Mouse (Mus musculus) B cell, adult (primary cell): ENCODE data around the gene Gm11555. TPM values are rescaled to one million over a fixed set of nuclear protein-coding genes. Genes with fewer than 3 reads are reported as not detected.

Experiments used
- total RNA-seq: library from RNA; stranded (reverse); gene quantifications from 4 replicates; pipeline ENCODE4 v1.2.4, GENCODE M21; 2023; ENCODE audit not compliant: inconsistent age

Gm11555 gene
- not detected in 4 replicates for total RNA-seq

GRCm38 (mm10) chr11:99650136-99650535 lies at the start of gene Gm11555:
TSS of gene Gm11555 (minus strand) at chr11:99650236.

DNA sequence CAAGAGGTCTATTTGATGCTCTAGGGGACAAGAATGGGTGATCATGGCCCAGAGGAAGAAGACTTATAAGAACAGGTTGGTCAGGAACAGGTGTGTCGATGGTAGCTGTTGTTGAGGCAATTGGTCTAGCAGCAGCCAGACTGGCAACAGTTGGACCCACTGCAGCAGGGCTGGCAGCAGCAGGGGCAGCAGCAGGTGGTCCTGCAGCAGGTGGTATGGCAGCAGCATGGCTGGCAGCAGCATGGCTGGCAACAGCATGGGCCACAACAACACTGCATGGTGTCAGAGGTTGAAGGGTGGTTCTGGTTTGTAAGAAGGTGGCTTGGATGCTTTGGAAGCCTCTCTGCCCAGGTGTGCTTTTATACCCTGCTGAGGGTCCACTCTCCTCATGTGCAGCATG lies 40.4 kb upstream of the Gm11555 start, which contains the start of gene Gm14190:
Gm14190 (minus strand) TSS at position 278 of the 400 bp plus-strand sequence.

GRCm38 (mm10) chr11:99665860-99666259 lies 15.8 kb upstream of the Gm11555 start, which contains the start of gene Krtap4-6:
TSS of gene Krtap4-6 (minus strand) at chr11:99665960.

GRCm38 (mm10) chr11:99658467-99659010 lies 8.5 kb upstream of the Gm11555 start, which contains the start of gene Gm11563:
TSS of gene Gm11563 (minus strand) at chr11:99658960.

DNA sequence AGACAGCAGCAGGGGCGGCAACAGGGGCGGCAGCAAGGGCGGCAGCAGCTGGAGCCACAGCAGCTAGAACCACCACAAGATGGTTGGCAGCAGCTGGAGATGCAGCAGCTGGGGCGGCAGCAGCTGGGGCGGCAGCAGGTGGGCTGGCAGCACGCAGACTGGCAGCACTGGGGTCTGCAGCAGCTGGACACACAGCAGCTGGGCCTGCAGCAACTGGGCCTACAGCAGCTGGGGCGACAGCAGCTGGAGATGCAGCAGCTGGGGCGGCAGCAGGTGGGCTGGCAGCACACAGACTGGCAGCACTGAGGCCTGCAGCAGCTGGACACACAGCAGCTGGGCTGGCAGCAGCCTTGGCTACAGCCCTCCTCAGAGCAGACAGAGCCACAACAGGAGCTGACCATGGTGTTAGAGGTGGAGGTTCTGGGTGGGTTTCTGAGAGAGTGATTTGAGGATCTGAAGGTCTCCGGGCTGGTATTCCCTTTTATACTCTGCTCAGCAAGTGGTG lies 6.3 kb downstream of the Gm11555 start, which contains the start of gene Krtap4-7:
Krtap4-7 (minus strand) TSS at position 455 of the 505 bp plus-strand sequence.

GRCm38 (mm10) chr11:99634653-99635134 lies 15.3 kb downstream of the Gm11555 start, which contains the start of gene Krtap4-2:
TSS of gene Krtap4-2 (minus strand) at chr11:99635084.

GRCm38 (mm10) chr11:99628138-99628537 lies 21.9 kb downstream of the Gm11555 start, which contains the start of gene Krtap4-1:
TSS of gene Krtap4-1 (minus strand) at chr11:99628238.

GRCm38 (mm10) chr11:99620335-99620734 lies 29.7 kb downstream of the Gm11555 start, which contains the start of gene Gm11562:
TSS of gene Gm11562 (minus strand) at chr11:99620435.

DNA sequence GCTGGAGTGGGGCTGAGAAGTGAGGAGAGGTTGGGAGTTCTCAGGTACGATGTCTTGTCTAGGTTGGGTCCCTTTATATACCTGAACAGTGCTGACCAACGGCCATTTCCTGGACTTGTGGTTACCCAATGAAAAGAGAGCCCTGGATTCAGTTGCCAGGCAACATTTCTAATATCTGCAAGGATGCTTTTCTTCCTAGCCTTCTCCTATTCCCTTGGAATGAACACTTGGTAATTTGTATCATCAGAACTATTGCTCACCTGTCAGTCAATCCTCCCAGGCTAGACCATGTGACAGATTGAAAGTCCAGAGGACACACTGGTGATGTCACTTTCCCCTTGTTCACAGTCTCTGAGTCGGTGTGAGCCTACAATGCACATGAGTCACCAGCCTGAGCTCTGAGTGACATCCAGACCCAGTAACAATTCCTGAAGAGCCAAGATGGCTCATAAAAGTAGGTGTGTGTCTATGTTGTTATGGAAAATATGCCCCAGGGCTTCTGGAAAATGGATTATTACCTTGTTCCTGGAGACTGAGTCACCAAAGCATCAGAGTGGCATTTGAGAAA lies 35.2 kb downstream of the Gm11555 start, which contains the start of gene Krtap2-4:
Krtap2-4 (minus strand) TSS at position 51 of the 568 bp plus-strand sequence.

DNA sequence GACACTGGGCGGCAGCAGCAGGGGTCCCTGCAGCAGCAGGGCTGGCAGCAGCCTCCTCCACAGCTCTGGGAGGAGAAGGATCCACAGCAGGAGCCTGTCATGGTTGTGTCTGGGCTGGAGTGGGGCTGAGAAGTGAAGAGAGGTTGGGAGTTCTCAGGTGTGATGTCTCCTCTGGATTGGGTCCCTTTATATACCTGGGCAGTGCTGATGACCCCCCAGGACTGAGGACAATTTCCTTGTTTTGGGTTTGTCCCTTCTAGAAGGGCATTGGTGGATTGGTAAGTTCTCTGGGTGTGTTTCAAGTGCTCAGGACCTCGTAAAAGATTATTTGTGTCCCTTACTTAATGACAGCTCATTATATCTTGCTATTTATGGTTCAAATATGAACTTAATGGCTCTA lies 39.9 kb downstream of the Gm11555 start, which contains the start of gene Gm11937:
Gm11937 (minus strand) TSS at position 101 of the 400 bp plus-strand sequence.

DNA sequence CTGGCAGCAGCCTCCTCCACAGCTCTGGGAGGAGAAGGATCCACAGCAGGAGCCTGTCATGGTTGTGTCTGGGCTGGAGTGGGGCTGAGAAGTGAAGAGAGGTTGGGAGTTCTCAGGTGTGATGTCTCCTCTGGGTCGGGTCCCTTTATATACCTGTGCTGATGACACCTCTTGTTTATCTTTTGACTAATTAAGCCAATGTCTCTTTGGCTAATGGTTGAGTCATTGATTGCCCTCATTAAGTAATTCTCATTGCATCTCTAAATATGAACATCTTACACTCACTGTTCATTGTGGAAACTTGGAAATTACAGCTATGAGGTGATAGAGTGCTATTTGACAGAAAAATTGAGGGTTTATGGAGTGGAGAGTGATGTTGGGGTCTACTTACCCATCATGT lies 46.8 kb downstream of the Gm11555 start, which contains the start of gene Gm11938:
Gm11938 (minus strand) TSS at position 101 of the 400 bp plus-strand sequence.

Other genes starting within 250 kb of the Gm11555 start
- not detected in 4 replicates for gene Krt12, start 228.0 kb downstream of the Gm11555 start, total RNA-seq
- not detected in 4 replicates for gene Krt20, start 212.1 kb downstream of the Gm11555 start, total RNA-seq
- not detected in 4 replicates for gene Krt23, start 157.1 kb downstream of the Gm11555 start, total RNA-seq
- not detected in 4 replicates for gene Krt39, start 128.9 kb downstream of the Gm11555 start, total RNA-seq
- not detected in 4 replicates for gene Krt40, start 107.1 kb downstream of the Gm11555 start, total RNA-seq
- not detected in 4 replicates for gene Krtap3-3, start 99.4 kb downstream of the Gm11555 start, total RNA-seq
- not detected in 4 replicates for gene Krtap3-2, start 93.4 kb downstream of the Gm11555 start, total RNA-seq
- gene Gm11939, start 90.8 kb downstream of the Gm11555 start, total RNA-seq = not detected in 4 replicates
- gene Krtap3-1, start 83.6 kb downstream of the Gm11555 start, total RNA-seq = not detected in 4 replicates
- not detected in 4 replicates for gene Krtap1-5, start 69.2 kb downstream of the Gm11555 start, total RNA-seq
- gene Krtap1-4, start 66.6 kb downstream of the Gm11555 start, total RNA-seq = not detected in 4 replicates
- gene Krtap1-3, start 58.9 kb downstream of the Gm11555 start, total RNA-seq = not detected in 4 replicates
- not detected in 4 replicates for gene Krtap9-3, start 52.1 kb downstream of the Gm11555 start, total RNA-seq
- gene Gm11938, start 46.9 kb downstream of the Gm11555 start, total RNA-seq = not detected in 4 replicates
- gene Gm11937, start 40.0 kb downstream of the Gm11555 start, total RNA-seq = not detected in 4 replicates
- gene Krtap2-4, start 35.4 kb downstream of the Gm11555 start, total RNA-seq = not detected in 4 replicates
- gene Gm11562, start 29.8 kb downstream of the Gm11555 start, total RNA-seq = not detected in 4 replicates
- not detected in 4 replicates for gene Krtap4-1, start 22.0 kb downstream of the Gm11555 start, total RNA-seq
- gene Krtap4-2, start 15.2 kb downstream of the Gm11555 start, total RNA-seq = not detected in 4 replicates
- not detected in 4 replicates for gene Krtap4-7, start 6.1 kb downstream of the Gm11555 start, total RNA-seq
- not detected in 4 replicates for gene Gm11563, start 8.7 kb upstream of the Gm11555 start, total RNA-seq
- not detected in 4 replicates for gene Krtap4-6, start 15.7 kb upstream of the Gm11555 start, total RNA-seq
- not detected in 4 replicates for gene Gm14190, start 40.5 kb upstream of the Gm11555 start, total RNA-seq
- not detected in 4 replicates for gene Gm14180, start 84.1 kb upstream of the Gm11555 start, total RNA-seq
- not detected in 4 replicates for gene Gm11595, start 122.7 kb upstream of the Gm11555 start, total RNA-seq
- gene Krtap4-8, start 130.5 kb upstream of the Gm11555 start, total RNA-seq = not detected in 4 replicates
- not detected in 4 replicates for gene Krtap4-9, start 135.0 kb upstream of the Gm11555 start, total RNA-seq
- not detected in 4 replicates for gene Gm11596, start 143.2 kb upstream of the Gm11555 start, total RNA-seq
- gene Gm11569, start 148.7 kb upstream of the Gm11555 start, total RNA-seq = not detected in 4 replicates
- gene Gm11554, start 154.2 kb upstream of the Gm11555 start, total RNA-seq = not detected in 4 replicates
- gene Krtap4-13, start 159.7 kb upstream of the Gm11555 start, total RNA-seq = not detected in 4 replicates
- gene Gm11564, start 165.4 kb upstream of the Gm11555 start, total RNA-seq = not detected in 4 replicates
- gene 2300003K06Rik, start 187.8 kb upstream of the Gm11555 start, total RNA-seq = not detected in 4 replicates
- not detected in 4 replicates for gene Krtap4-16, start 201.4 kb upstream of the Gm11555 start, total RNA-seq
- not detected in 4 replicates for gene Gm11568, start 207.7 kb upstream of the Gm11555 start, total RNA-seq
- gene Gm11559, start 214.2 kb upstream of the Gm11555 start, total RNA-seq = not detected in 4 replicates
- not detected in 4 replicates for gene Krtap9-1, start 223.2 kb upstream of the Gm11555 start, total RNA-seq
- not detected in 4 replicates for gene Gm11567, start 229.0 kb upstream of the Gm11555 start, total RNA-seq